Mouse (Mus musculus) inflammation-experienced regulatory T-cells, adult 16 weeks (primary cell): Measurements from ENCODE around the gene Cacna1b. TPM values are rescaled to one million over a fixed set of nuclear protein-coding genes. Genes with fewer than 3 reads are reported as not detected.

Experiments
- polyA plus RNA-seq: library from polyadenylated mRNA; unstranded; fragments of 100-300 nt; shearing (Covaris generic); gene quantifications from one replicate; pipeline ENCODE4 v1.2.1, GENCODE M21; 2017

The Cacna1b gene
- polyA plus RNA-seq, result not detected

DNA sequence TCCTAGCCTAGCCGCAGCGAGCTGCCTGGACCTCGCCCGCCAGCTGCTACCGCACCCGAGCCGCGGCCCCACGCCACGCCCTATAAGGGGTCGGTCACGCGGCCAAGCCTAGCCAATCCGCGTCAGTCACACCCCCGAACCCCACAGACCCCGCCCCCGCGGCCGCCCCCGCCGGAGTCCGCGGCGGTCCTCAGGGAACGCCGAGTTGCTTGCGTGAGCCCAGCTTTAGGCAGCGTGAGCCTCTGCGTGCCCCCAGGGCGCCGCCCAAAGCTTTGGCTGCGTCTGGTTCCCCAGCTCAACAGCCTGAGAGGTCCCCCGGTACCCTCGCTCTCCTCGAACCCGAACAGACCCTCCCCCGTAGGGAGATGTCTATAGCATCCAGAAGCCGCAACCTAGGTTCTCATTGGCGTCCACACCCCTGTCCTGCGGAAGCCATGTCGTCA is at the start of gene Cacna1b:
Gene Cacna1b (minus strand): TSS at position 38 of the 443 bp plus-strand sequence.

Other genes starting within 250 kb of the Cacna1b start
- gene Ehmt1, start 156.5 kb upstream of the Cacna1b start, polyA plus RNA-seq, result 68.7 TPM
- gene Arrdc1, start 172.1 kb upstream of the Cacna1b start, polyA plus RNA-seq, result 310 TPM
- 0.67 TPM for gene Zmynd19, start 186.6 kb upstream of the Cacna1b start, polyA plus RNA-seq
- gene Dph7, start 199.2 kb upstream of the Cacna1b start, polyA plus RNA-seq, result 37.6 TPM
- 100 TPM for gene Mrpl41, start 211.9 kb upstream of the Cacna1b start, polyA plus RNA-seq
- 109 TPM for gene Pnpla7, start 212.9 kb upstream of the Cacna1b start, polyA plus RNA-seq